Mouse (Mus musculus) E14TG2a.4 (cell line): ENCODE data around the gene Creb5.

ENCODE experiments used
- CTCF ChIP-seq: conservative IDR thresholded peaks from 2 replicates; pipeline ENCODE4 v1.5.1; 2014; ENCODE audit warnings: low read length
- NANOG ChIP-seq: IDR thresholded peaks from 2 replicates; pipeline ENCODE4 v1.6.1; 2014; ENCODE audit warnings: borderline replicate concordance, low read length, mixed read lengths

- TF ChIP-seq CTCF (no peak), NANOG (no peak)
Observed at GRCm38 (mm10) chr6:53604386-53604785, 317.3 kb downstream of the Creb5 start.
